Mouse (Mus musculus) G1E (cell line): ENCODE results near the gene Cstf3. TPM values are rescaled to one million over a fixed set of nuclear protein-coding genes. Genes with fewer than 3 reads are reported as not detected.
"Not testable (repeated sequence)": the region's sequence is repeated elsewhere in the genome, so short reads cannot be mapped to it uniquely, and the experiment has no call there.

Experiments used
- ATAC-seq: 2 replicates; pipeline ENCODE4 v1.8.0; 2016; ENCODE audit warnings: mild to moderate bottlenecking; ENCODE audit not compliant: insufficient number of reproducible peaks, poor library complexity, low FRiP score, severe bottlenecking; ENCODE audit errors: extremely low read depth
- DNase-seq: peaks from one replicate; pipeline ENCODE4 v3.0.0; 2012; ENCODE audit warnings: low spot score
- H3K27me3 ChIP-seq: 2 replicates; pipeline ENCODE4 v1.6.1; 2012; ENCODE audit warnings: mild to moderate bottlenecking, low read length, inconsistent platforms; ENCODE audit not compliant: insufficient read depth
- H3K36me3 ChIP-seq: replicated peaks from 2 replicates; pipeline ENCODE3; 2012; ENCODE audit warnings: mild to moderate bottlenecking, inconsistent platforms
- H3K4me1 ChIP-seq: 2 replicates; pipeline ENCODE4 v1.6.1; 2012; ENCODE audit warnings: low read depth, low read length, inconsistent platforms, mixed read lengths; ENCODE audit not compliant: insufficient read depth
- H3K4me3 ChIP-seq: 2 replicates; pipeline ENCODE4 v1.5.1; 2012; ENCODE audit warnings: low read depth, mild to moderate bottlenecking, inconsistent platforms, low read length, moderate library complexity, mixed read lengths
- H3K9me3 ChIP-seq: replicated peaks from 2 replicates; pipeline ENCODE4 v1.6.1; 2012; ENCODE audit warnings: inconsistent platforms
- CTCF ChIP-seq: IDR thresholded peaks from 2 replicates; pipeline ENCODE4 v1.5.1; 2012; ENCODE audit warnings: low read depth, low read length, inconsistent platforms, mixed read lengths
- GATA1 ChIP-seq: IDR thresholded peaks from 2 replicates; pipeline ENCODE4 v1.6.1; 2012; ENCODE audit warnings: borderline replicate concordance, low read length, inconsistent platforms, mixed read lengths
- GATA2 ChIP-seq: IDR thresholded peaks from 2 replicates; pipeline ENCODE4 v1.6.1; 2012; ENCODE audit warnings: low read depth, low read length, inconsistent platforms, borderline replicate concordance
- POLR2AphosphoS5 ChIP-seq: IDR thresholded peaks from 2 replicates; pipeline ENCODE4 v1.6.1; 2012; ENCODE audit warnings: low read depth, low read length, inconsistent platforms; ENCODE audit not compliant: insufficient replicate concordance
- TAL1 ChIP-seq: conservative IDR thresholded peaks from 2 replicates; pipeline ENCODE4 v1.6.1; 2012; ENCODE audit warnings: low read depth, low read length, inconsistent platforms, mixed read lengths
- polyA plus RNA-seq: library from polyadenylated mRNA; stranded (reverse); fragments of >175 nt; gene quantifications from 2 replicates; pipeline ENCODE4 v1.2.3, GENCODE M21; 2012
- total RNA-seq, 2 experiments: library from RNA; stranded (forward) in 1 of 2; stranded (reverse) in 1 of 2; fragments of 200-1000 nt in 1 of 2; fragments of >200 nt in 1 of 2; fragmentation: Nextera tagmentation in 1 of 2; gene quantifications; 2 replicates each; pipeline ENCODE4 v1.2.3; 2014 to 2017

Cstf3 gene
- total RNA-seq (2014; fragmentation: Nextera tagmentation) (88.1 and 91.7 TPM in 2 replicates), total RNA-seq (2017) (30.3 and 30.4 TPM in 2 replicates), polyA plus RNA-seq (3.0 and 7.7 TPM in 2 replicates)

DNA sequence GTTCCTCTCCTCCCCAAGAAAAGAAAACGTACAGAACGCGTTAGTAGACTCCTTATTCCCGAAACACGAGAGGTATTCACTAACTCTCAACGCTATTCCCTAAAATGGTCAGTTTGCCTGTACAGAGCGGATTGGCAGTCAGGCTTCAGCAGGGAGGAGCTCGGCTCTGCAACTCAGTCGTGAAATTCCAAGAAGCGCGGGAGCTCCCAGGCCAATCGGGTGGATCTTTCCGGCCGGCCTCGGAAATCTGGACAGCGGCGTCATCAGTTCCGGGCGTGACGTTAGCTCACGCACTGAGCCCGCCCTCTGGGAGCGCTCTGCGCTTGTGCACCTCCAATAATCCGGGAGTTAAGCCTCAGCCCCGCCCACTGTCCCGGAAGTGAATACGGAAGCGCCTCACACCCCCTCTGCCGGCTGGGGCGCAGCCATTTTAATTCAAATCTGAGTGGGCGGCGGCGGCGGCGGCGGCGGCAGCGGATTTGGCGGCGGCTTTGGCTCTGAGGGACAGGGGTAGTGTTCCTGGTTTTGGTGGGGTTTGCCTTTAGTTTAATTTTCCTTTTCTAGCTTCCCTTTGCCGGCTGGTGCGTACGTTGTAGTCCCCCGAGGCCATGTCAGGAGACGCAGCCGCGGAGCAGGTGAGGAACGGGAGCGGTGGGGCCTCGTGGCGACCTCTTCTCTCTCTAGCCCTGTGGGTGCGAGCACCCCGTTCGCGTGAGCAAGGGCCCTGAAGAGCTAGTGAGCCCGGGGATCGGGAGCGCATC is at the start of gene Cstf3:
Cstf3 (plus strand) TSS at position 456 of the 761 bp plus-strand sequence.
- Histone ChIP-seq H3K4me3 (peak within 1 kb of the TSS; percentile 93), H3K36me3 (peaks cover 13% of the 10 kb centered on the region), H3K27me3 (no peaks in the 10 kb centered on the region), H3K4me1 (peaks cover 30% of the 10 kb centered on the region), H3K9me3 (no peaks in the 10 kb centered on the region)
- DNase-seq (peak; percentile 79), ATAC-seq (peak; percentile 96)
- TF ChIP-seq CTCF (no peak), POLR2AphosphoS5 (no peak), TAL1 (no peak), GATA2 (no peak), GATA1 (no peak)

DNA sequence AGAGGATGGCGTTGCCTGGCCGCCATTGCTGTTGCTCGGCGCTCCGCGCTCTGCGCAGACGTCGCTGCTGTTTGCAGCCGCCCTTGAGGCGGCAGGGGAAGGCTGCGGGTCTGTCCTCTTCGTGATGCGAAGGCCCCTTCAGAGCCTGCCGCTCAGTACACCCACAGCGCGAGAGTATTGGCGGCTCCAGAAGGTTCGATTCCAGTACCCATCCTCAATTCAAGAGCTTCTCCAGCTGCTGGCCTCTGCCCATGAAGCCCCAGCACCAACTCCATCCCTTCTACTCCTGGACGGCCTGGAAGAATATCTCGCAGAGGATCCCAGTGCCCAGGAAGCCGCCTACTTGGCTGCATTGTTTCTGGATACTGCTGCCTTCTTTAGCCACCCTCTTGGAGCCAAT is 33.6 kb upstream of the Cstf3 start:
- not testable (repeated sequence) for H3K4me3 ChIP-seq, H3K36me3 ChIP-seq, H3K9me3 ChIP-seq, ATAC-seq, H3K4me1 ChIP-seq, H3K27me3 ChIP-seq, DNase-seq

DNA sequence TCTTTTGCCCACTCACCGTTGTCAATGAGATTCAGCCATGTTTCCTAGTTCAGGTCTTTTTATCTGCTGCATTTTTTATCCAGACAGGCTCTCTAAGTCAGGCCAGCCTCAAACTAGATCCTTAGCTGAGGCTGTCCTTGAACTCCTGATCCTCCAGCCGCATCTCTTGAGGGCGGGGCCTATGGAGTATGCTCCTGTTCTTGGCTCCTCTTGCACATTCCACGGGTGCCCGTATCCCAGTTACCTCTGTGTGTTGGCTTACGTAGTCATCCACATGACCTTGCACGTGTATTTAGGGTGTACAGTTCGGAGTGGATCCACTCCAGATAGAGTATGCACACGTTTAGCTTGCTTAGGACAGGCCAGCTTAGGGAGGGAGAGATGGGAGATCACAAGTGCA is 32.6 kb upstream of the Cstf3 start:
- H3K4me3 ChIP-seq: no peak overlapping the region
- H3K27me3 ChIP-seq: peaks cover 8% of the 10 kb centered on the region; the same call in 1 of the 2 replicates
- H3K9me3 ChIP-seq: no peaks in the 10 kb centered on the region
- no peak for DNase-seq
- TF ChIP-seq TAL1 (no peak), POLR2AphosphoS5 (no peak), CTCF (no peak), GATA1 (no peak), GATA2 (no peak)
- H3K36me3 ChIP-seq: no peaks in the 10 kb centered on the region
- H3K4me1 ChIP-seq: no peaks in the 10 kb centered on the region
- ATAC-seq: no peak

DNA sequence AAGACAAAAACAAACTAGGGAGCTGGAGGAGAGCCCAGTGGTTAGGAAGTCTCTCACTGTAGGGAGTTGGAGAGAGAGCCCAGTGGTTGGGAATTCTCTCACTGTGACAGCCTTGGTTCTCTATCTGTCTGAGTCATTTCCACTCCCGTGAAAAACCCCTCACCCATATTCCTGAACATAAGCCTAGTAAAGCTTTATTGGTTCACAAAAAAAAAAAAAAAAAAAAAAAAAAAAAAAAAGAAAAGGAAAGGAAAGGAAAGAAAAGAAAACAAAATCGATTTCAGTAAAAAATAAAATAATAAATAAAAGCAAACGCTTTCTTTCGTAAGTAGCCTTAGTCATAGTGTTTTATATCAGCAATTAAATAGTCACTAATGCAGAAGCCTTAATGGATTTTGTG is 32.0 kb upstream of the Cstf3 start:
- Histone ChIP-seq H3K27me3 (peaks cover 9% of the 10 kb centered on the region; the same call in 1 of the 2 replicates), H3K9me3 (no peaks in the 10 kb centered on the region), H3K36me3 (no peaks in the 10 kb centered on the region), H3K4me1 (no peaks in the 10 kb centered on the region), H3K4me3 (no peak overlapping the region)
- TF ChIP-seq GATA1 (no peak), GATA2 (no peak), POLR2AphosphoS5 (no peak), TAL1 (no peak), CTCF (no peak)
- ATAC-seq (no peak), DNase-seq (no peak)

DNA sequence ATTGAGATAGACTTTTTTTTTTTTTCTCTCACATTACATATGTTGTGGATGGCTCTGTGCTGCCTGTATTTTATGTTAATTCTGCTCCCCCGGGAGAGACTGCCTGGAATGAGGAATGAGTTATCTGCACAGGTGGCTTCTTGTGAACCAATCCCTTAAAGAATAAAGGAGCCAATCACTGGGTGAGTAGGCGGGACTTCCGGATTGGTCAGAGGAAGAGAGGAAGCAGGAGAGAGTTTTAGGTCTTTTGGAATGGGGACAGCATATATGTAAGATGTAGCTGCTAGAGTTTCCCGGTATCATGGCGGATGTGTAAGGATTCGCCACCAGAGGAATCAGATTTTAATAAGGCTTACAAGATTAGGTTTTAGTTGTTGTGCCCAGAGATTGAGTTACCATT is 31.4 kb upstream of the Cstf3 start:
- H3K4me1 ChIP-seq: no peaks in the 10 kb centered on the region
- peaks cover 11% of the 10 kb centered on the region for H3K27me3 ChIP-seq
- no peak overlapping the region for H3K4me3 ChIP-seq
- no peaks in the 10 kb centered on the region for H3K9me3 ChIP-seq
- no peaks in the 10 kb centered on the region for H3K36me3 ChIP-seq
- TF ChIP-seq POLR2AphosphoS5: no peak
- no peak for DNase-seq
- no peak for ATAC-seq

DNA sequence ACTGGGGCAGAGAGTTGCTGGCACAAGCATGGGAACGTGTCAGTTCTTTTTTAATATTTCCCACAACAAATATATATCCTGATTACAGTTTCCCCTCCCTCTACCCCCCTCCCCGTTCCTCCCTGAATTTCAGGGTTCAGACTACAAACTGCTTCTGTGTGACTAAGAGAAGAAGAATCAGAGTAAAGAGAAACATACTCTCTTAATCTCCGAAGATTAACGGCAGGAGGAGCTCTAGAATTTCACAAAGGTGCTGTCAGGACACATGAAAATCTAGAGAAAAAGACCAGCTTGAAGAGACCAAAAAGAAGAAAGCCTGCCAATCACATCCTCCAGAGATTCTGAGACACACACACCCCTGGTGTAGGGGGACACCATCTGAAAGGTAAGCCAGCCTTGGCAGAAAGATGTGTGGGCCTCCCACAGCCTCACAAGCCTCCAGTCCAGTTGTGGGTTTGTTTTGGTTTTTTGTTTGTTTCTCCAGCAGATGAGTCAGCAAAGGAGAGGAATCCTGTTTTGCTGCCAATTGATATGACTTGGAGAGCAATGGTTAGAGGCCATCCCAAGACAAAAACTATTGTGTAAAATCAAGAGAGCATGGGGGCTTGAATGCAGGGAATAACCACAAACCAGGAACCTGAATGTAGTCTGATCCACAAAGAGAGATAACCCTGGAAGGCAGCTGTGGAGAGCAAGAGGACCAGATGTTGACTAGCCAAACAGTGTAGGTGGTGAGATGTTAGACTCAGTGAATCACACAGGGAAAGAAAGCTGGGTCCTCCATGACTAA is 30.5 kb upstream of the Cstf3 start:
- H3K36me3 ChIP-seq: no peaks in the 10 kb centered on the region
- no peak overlapping the region for H3K4me3 ChIP-seq
- no peaks in the 10 kb centered on the region for H3K9me3 ChIP-seq
- DNase-seq: no peak
- no peak for ATAC-seq
- no peaks in the 10 kb centered on the region for H3K4me1 ChIP-seq
- peaks cover 11% of the 10 kb centered on the region for H3K27me3 ChIP-seq
- no peak for TF ChIP-seq GATA1
- TF ChIP-seq POLR2AphosphoS5: no peak
- TF ChIP-seq GATA2: no peak
- no peak for TF ChIP-seq TAL1
- no peak for TF ChIP-seq CTCF

DNA sequence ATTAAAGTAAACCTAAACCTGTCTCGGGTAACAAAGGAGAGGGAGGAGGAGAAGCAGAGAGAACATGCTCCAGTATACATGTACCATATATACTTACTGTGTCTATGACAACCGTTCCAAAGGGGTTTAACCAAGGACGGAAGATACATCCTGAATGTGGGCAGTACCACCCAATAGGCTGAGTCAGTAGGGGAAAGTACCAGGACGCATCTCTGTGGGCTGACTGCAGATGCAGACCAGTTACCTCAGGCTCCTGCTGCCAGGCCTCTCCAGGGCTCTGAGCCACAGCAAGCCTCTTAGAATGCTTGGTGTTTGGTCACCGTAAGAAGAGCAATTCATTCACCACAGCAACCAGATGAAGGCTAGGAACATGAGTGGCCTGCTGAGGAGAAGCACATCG is 28.9 kb upstream of the Cstf3 start:
- Histone ChIP-seq H3K9me3 (no peaks in the 10 kb centered on the region), H3K4me3 (no peak overlapping the region), H3K4me1 (no peaks in the 10 kb centered on the region), H3K27me3 (peaks cover 11% of the 10 kb centered on the region), H3K36me3 (no peaks in the 10 kb centered on the region)
- DNase-seq (no peak), ATAC-seq (no peak)
- no peak for TF ChIP-seq GATA2
- TF ChIP-seq CTCF: no peak
- TF ChIP-seq TAL1: no peak
- no peak for TF ChIP-seq GATA1
